Mouse (Mus musculus): ENCODE data around the gene Btbd35f3.
"Not testable (repeated sequence)": the region's sequence is repeated elsewhere in the genome, so short reads cannot be mapped to it uniquely, and the experiment has no call there.

The Btbd35f3 gene

GRCm38 (mm10) chrX:4037374-4037773, at the start of gene Btbd35f3:
Btbd35f3 (plus strand) TSS chrX:4037674.
- DNase-seq (ENCODE audit: low spot score in 2 of 2) = not testable (repeated sequence)
